Mouse (Mus musculus) liver (tissue): Measurements from ENCODE around the gene Cspg4.
"Not testable (repeated sequence)": the region's sequence is repeated elsewhere in the genome, so short reads cannot be mapped to it uniquely, and the experiment has no call there.

ENCODE experiments used
- DNase-seq: peaks from one replicate; pipeline ENCODE4 v3.0.0-alpha.2; 2020; ENCODE audit warnings: mixed read lengths

The Cspg4 gene

DNA sequence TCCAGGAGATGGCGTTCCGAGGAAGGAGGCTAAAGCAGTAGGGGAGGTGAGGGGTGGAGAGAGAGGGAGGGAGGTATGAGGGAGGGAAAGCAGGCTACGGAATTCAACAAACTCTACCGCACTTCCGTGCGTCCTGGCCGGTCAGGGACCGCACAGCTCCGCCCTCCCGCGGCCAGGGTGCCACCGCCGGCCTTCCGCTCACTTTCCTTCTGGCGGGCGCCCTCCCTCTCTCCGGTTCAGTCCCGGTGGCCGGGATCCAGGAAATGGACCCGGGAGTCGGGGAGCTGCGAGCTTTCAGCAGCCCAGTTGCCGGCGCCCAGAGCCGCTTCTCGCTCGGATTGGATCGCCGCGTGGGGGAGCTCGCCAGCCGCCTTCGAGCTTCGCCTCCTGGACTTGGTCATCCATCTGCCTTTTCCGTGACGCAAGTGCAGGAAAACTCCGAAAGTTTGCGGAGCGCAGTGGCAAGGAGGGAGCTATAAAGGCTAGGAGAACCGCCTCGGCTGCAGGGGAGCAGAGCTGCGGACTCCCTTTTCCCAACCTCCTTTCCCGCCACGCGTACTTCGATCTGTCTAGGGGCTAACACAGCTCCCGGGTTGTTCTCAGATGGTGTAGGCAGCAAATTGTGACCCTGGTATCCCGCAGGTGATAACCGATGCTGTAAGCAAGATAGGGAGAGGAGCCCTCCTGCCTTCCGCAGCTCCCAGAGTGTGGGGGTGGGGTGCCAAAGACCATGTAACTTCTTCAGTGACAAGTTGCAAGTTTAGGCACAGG lies 63.4 kb downstream of the Cspg4 start, which contains the start of gene Snx33:
Gene Snx33 (minus strand): TSS at position 331 of the 771 bp plus-strand sequence.
- peak; percentile 86 for DNase-seq

DNA sequence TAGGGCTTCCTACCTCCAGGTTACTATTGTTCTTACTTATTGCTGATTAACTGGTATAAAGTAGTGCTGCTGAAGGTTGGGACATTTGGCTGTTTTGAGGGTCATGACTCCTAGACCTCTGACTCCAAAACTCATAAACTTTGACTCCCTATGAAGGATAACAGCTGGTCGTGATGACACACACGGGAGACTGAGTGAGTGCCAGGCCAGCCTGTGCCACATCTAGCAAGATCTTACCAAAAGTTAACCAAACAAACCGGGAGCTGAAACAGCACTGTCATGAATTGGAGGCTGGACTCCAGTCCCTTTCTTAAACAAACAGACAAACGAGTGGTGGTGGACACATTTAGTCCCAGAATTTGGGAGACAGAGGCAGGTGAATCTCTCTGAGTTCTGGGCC lies 64.7 kb downstream of the Cspg4 start:
- DNase-seq: no peak

DNA sequence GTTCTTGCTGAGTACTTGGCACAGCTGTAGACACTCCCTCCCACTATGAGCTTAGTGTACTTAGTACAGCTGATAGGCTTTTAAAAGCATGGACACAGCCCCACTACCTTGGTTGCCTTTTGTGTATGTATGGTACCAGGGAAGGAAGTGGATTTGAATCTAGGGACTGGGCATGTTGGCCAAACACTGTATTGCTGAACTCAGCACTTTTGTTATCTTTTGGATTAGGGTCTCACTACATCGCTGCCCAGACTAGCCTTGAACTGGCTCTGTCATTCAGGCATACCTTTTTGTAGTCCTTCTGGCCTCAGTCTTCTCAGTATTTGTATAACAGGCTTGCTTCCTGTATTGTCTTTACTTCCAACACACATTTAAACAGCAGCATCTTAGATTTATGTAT lies 65.7 kb downstream of the Cspg4 start:
- no peak for DNase-seq

GRCm38 (mm10) chr9:56936861-56937222 lies 72.0 kb downstream of the Cspg4 start:
- no peak for DNase-seq

GRCm38 (mm10) chr9:56937223-56938160 lies 72.7 kb downstream of the Cspg4 start, which contains the start of gene Imp3:
Gene Imp3 (plus strand): TSS chr9:56937475.
- DNase-seq: peak; percentile 88

DNA sequence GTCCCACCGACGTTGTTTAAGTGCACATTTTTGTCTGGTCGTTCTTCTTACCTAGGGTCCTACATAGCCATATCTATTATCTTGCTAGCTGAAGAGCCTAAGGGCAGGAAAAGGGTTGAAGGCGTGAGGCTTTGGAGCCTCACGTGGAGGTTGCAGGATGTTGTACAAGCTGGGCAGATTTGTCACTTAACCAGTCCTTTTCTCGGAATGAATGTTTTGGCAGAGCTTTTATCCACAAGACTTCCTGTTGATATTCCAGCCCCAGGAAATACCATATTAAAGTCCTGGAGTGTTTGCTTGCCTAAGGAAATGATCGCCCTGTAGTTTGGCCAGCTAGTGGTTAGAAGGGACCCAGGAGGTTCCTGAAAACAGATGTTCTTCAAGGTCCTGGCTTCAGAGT lies 73.5 kb downstream of the Cspg4 start:
- DNase-seq: no peak

GRCm38 (mm10) chr9:56947481-56947880 lies 82.6 kb downstream of the Cspg4 start:
- DNase-seq: peak; percentile 49

DNA sequence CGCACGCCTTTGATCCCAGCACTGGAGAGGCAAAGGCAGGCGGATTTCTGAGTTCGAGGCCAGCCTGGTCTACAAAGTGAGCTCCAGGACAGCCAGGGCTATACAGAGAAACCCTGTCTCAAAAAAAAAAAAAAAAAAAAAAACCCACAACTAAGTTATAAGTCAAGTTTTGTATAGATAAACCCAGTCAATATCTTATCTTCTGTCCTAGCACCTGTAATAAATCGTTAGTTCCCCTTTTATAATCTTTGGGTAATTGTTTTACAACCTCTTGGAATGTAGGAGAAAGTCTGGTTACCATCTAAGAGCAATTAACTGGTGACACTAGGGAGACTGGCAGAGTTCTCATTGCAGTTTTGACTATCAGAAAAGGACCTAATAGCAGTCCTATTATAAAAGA lies 83.9 kb downstream of the Cspg4 start:
- DNase-seq: not testable (repeated sequence)
